Mouse (Mus musculus) brain, embryonic 14.5 days (tissue): ENCODE data around the gene Cyth1. TPM values are rescaled to one million over a fixed set of nuclear protein-coding genes. Genes with fewer than 3 reads are reported as not detected.

Experiments used
- DNase-seq: peaks from one replicate; pipeline ENCODE4 v3.0.0-alpha.2; 2011; ENCODE audit warnings: low read depth
- CTCF ChIP-seq: fragments of 200-500 bp; IDR thresholded peaks from 2 replicates; pipeline ENCODE4 v1.5.1; 2012; ENCODE audit warnings: inconsistent platforms, mild to moderate bottlenecking, moderate library complexity, borderline replicate concordance; ENCODE audit not compliant: insufficient read depth, insufficient read length; ENCODE audit errors: extremely low read depth
- POLR2A ChIP-seq: fragments of 200-500 bp; IDR thresholded peaks from 2 replicates; pipeline ENCODE4 v1.6.1; 2012; ENCODE audit warnings: mild to moderate bottlenecking, inconsistent platforms, borderline replicate concordance; ENCODE audit not compliant: poor library complexity, insufficient read depth, insufficient read length, severe bottlenecking; ENCODE audit errors: extremely low read depth
- polyA plus RNA-seq: library from polyadenylated mRNA; depleted of rRNA; stranded (reverse); fragments of >200 nt; gene quantifications from 2 replicates; pipeline ENCODE4 v1.2.3, GENCODE M21; 2012

Gene Cyth1
- polyA plus RNA-seq, 1 experiment, result 36.8 TPM

DNA sequence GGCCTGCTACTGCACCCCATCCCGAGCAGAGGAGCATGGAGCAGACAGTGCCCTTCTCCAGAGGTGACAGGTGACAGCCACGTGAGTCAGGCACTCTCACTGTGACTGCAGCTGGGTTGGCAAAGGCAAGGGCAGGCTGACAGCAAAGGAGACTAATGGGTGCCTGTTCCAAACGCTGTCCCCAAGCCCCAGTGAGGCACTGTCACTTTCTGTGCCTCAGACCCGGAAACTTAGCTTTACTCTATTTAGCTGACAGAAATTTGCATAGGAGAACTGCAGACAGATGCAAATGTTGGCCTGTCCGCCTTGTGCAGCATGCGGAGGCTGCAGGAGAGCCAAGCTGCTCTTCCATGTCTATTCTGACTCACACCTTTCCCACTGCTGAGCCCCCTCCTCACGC is 27.9 kb upstream of the Cyth1 start:
- TF ChIP-seq CTCF, result no peak
- DNase-seq, result no peak

DNA sequence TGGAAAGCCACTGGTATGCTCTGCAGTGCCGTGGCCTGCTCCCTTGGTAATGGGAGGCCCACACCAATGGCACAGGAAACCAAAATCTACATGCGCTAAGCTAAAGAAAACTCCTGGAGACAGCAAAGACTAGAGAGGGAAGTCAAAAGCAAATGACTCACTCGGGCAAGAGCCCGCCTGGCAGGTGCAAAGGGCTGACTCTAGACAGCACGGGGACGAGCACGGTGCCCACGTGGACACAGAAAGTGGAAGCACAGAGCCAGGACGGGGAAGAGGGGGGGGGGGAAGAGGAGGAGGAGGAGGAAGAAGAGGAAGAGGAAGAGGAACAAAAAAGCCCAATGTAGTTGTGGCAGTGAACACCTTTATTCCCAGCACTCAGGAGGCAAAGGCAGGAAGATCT is 26.7 kb upstream of the Cyth1 start:
- DNase-seq, result no peak
- TF ChIP-seq CTCF (no peak), POLR2A (no peak)

- peak; percentile 28; the same call in 1 of the 2 replicates for TF ChIP-seq CTCF
- TF ChIP-seq POLR2A, result no peak
- DNase-seq, result no peak
Measured at GRCm38 (mm10) chr11:118269827-118270226, 21.4 kb upstream of the Cyth1 start.

GRCm38 (mm10) chr11:118266666-118267046 is 18.3 kb upstream of the Cyth1 start:
- DNase-seq, result no peak
- TF ChIP-seq CTCF (no peak), POLR2A (no peak)

DNA sequence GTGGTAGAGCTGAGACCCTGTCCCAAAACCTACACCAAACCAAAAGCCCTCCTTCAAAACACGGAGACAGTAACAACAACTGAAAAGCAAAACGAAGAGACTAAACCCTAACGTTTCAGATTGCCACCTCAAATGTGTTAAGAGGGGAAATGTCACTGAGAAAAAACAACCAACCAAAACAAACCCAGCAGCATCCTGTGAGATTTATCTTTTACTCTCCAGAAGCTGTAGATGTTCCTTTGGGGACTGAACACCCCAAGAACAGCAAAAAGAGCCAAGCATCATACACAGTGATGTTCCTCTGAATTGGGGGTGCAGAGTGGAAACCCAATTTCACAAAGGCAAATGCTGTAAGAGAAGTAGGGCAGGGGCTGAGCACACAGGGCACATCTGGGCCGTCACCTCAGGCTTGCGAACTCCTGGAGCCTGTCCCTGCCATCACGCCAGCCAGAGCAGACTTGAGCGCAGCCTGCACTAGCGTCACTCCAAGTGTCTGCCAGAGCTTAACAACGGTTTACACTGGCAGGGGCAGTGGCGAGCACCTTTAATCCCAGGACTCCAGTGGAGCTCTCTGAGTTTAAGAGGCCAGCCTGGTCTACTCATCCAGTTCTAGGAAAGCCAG is 17.8 kb upstream of the Cyth1 start:
- DNase-seq, result no peak
- TF ChIP-seq POLR2A (no peak), CTCF (no peak)

- TF ChIP-seq POLR2A, result no peak
- TF ChIP-seq CTCF, result no peak
- DNase-seq, result no peak
Measured at GRCm38 (mm10) chr11:118265621-118266020, 17.2 kb upstream of the Cyth1 start.

GRCm38 (mm10) chr11:118263146-118263545 is 14.8 kb upstream of the Cyth1 start:
- peak; percentile 22 for DNase-seq
- no peak for TF ChIP-seq POLR2A
- TF ChIP-seq CTCF, result no peak

- no peak for DNase-seq
- TF ChIP-seq CTCF, result no peak
- TF ChIP-seq POLR2A, result no peak
Measured at GRCm38 (mm10) chr11:118260081-118260480, 11.7 kb upstream of the Cyth1 start.

GRCm38 (mm10) chr11:118259580-118259979 is 11.2 kb upstream of the Cyth1 start:
- DNase-seq, result no peak
- TF ChIP-seq POLR2A (no peak), CTCF (no peak)

DNA sequence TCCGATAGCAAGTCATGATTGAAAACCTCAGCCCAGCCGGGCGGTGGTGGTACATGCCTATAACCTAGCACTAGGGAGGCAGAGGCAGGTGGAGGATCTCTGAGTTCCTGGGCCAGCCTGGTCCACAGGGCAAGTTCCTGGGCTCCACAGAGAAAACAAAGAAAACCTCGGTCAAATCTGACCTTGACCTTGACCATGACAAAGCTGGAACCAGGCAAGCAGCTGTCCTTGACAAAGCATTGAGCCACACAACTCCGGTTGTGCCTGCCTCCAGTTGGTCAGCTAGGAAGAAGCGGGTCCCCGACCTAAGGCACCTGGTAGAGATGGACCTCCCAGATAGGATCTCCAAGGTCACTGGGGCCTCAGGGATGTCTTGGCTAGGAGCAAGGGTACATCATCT is 8.0 kb upstream of the Cyth1 start:
- TF ChIP-seq POLR2A (no peak), CTCF (no peak)
- DNase-seq, result no peak

GRCm38 (mm10) chr11:118254159-118254951 is 6.0 kb upstream of the Cyth1 start:
- TF ChIP-seq CTCF (no peak), POLR2A (no peak)
- DNase-seq, result peak; percentile 91
